In the genomic region with DNA sequence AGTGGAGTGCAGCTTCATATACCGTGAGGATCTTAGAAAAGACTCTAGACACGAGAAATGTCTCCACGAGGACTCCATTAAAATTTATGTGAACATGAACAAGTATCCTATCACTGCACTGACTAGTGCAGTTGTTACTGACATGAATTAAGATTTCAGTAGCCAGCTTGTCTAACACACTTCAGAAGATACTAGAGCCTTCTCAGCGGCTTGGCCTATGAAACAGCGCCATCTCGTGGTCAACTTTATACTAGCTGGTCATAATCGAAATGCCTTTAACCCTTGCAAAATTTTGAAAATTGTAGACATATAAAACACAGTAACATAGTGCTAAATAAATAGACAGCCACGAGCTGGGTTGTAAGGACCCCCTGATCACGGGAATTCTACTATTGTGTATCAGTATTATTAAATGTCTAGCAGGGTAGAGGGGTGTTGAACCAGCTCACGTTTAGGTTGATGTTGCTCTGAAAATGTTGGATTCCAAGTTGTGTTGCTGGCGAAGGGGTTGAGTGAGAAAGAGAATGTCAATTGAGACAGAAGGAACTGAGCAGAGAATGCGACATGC, we compare ENCODE assay signal across 7 mouse cellular contexts.
DNase-seq lines count a peak whose midpoint lies in the region; ATAC-seq lines count a peak whose summit lies in the region.

No protein-coding gene starts in this region.

- peak; percentile 87 for DNase-seq in adipocyte (ENCODE audit: low spot score)
- peak; percentile 60 for DNase-seq in cerebellum, adult 9-10 months
- DNase-seq in frontal cortex, postnatal 25 days (ENCODE audit: low spot score in 2 of 2): peak; percentile 68 to 81
- DNase-seq in left cerebral cortex, adult 11 months (ENCODE audit: low spot score): peak; percentile 34
- peak; percentile 72 for DNase-seq in mesoderm, embryonic 11.5 days (ENCODE audit: low read depth, low spot score)
- DNase-seq in right cerebral cortex, postnatal 36 days (ENCODE audit: low spot score in 2 of 2): peak; percentile 34 to 51

- peak; percentile 52 for ATAC-seq in inflammation-experienced regulatory T-cells, adult 6 months

Comparison
In these comparisons a context has a peak if more than half of its experiments do, and no peak if none do; other contexts are left out.
1. Peak in every context shown above with its lines: DNase-seq and ATAC-seq.
2. DNase-seq: peak in every context shown above with its lines; median percentile 87 in adipocyte; 74 in frontal cortex, postnatal 25 days; 72 in mesoderm, embryonic 11.5 days; 60 in cerebellum, adult 9-10 months; 42 in right cerebral cortex, postnatal 36 days; 34 in left cerebral cortex, adult 11 months.